In the genomic region with DNA sequence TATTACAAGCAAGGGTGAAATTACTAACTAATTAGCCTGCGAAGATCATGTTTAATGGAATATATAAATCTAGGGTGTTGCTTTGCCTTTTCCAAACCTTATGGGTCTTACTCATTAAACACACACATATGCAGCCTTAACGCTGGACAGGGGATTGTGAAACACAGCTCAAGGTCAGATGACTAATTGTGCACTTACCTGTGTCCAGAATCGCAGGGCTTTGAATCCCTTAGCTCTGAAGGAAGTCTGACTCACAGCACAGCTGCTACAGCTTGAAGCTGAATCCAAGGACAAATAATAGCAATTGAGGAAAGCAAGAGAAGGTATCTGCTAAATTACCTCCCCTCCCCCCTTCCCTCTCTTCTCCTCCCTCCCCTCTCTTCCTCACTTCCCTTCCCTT, we compare ENCODE assay signal across 25 mouse cellular contexts.
DNase-seq lines count a peak whose midpoint lies in the region; ATAC-seq and TF ChIP-seq lines count a peak whose summit lies in the region.
"Had no signal": no experiment of that assay in that cellular context is flagged by ENCODE, and none has a peak within 500 bp of the region (broad histone marks: within the 10 kb centered on the region; RNA-seq: fewer than 3 reads in every experiment).

No protein-coding gene starts in this region.

- no peak overlapping the region for H3K9ac ChIP-seq in neural tube, embryonic 13.5 days
- no peak overlapping the region for H3K9ac ChIP-seq in stomach, embryonic 14.5 days (replicated peaks; ENCODE audit: low read depth, low read length)
- H3K9ac ChIP-seq: embryonic facial prominence, embryonic 13.5 days; limb, embryonic 12.5 days; midbrain, embryonic 15.5 days had no signal

- H3K27ac ChIP-seq in neural tube, embryonic 13.5 days (replicated peaks) = no peak overlapping the region
- H3K27ac ChIP-seq in stomach, embryonic 14.5 days (ENCODE audit: low read length) = no peak overlapping the region
- H3K27ac ChIP-seq in thymus, adult 2 months (ENCODE audit: control insufficient read depth, insufficient read depth, low read length) = no peak overlapping the region
- H3K27ac ChIP-seq: embryonic facial prominence, embryonic 13.5 days; limb, embryonic 12.5 days; macrophage; midbrain, embryonic 15.5 days had no signal

- intact Hi-C loops in heart, postnatal 25 days (cut with DNase I) = loop anchor here (2.0 to 10.0 kb wide), 3 partner anchors 220 to 1318 kb away; no protein-coding TSS in a partner anchor

- H3K27me3 ChIP-seq in neural tube, embryonic 13.5 days = 0 out of 2 replicates have a peak, but pooled peaks cover 2% of the 10 kb centered on the region
- H3K27me3 ChIP-seq in stomach, embryonic 14.5 days (ENCODE audit: control insufficient read depth, insufficient read depth, low read length) = no peaks in the 10 kb centered on the region
- no peaks in the 10 kb centered on the region for H3K27me3 ChIP-seq in thymus, adult 2 months (ENCODE audit: control insufficient read depth, insufficient read depth, low read length)

- no peak overlapping the region for H3K4me2 ChIP-seq in neural tube, embryonic 13.5 days
- H3K4me2 ChIP-seq in stomach, embryonic 14.5 days (replicated peaks; ENCODE audit: low read depth, low read length) = no peak overlapping the region
- H3K4me2 ChIP-seq: embryonic facial prominence, embryonic 13.5 days; limb, embryonic 12.5 days; liver, embryonic 11.5 days; midbrain, embryonic 15.5 days had no signal

- WGBS in neural tube, embryonic 13.5 days = 51% methylated on average over 3 of the region's 3 CpGs
- 37% methylated on average over 3 of the region's 3 CpGs for WGBS in stomach, embryonic 14.5 days
- WGBS in thymus, adult 2 months = 76% methylated on average over 3 of the region's 3 CpGs

- peaks cover 18% of the 10 kb centered on the region for H3K4me1 ChIP-seq in neural tube, embryonic 13.5 days (replicated peaks)
- H3K4me1 ChIP-seq in stomach, embryonic 14.5 days (ENCODE audit: control insufficient read depth, insufficient read depth, low read length) = peaks cover 7% of the 10 kb centered on the region; the same call in 1 of the 2 replicates
- no peaks in the 10 kb centered on the region for H3K4me1 ChIP-seq in thymus, adult 2 months (replicated peaks; ENCODE audit: control insufficient read depth, insufficient read depth, low read length)

- DNase-seq in heart, adult 11 months = peak; percentile 1
- DNase-seq in heart, adult 18-20 months = no peak
- no peak for DNase-seq in neural tube, embryonic 10.5 days (ENCODE audit: extremely low spot score, low spot score)
- DNase-seq in thymus, adult 2 months = no peak
- no peak for DNase-seq in layer of hippocampus, adult 18-20 months (ENCODE audit: low spot score in 2 of 2)
- no peak for DNase-seq in heart, postnatal 25 days (ENCODE audit: low spot score)
- DNase-seq: adrenal gland, postnatal 14 days; cerebellum, adult 11-12 months; cerebellum, adult 9-11 months; embryo, embryonic 11 days; gastrocnemius, postnatal 25 days; heart, postnatal 14 days; kidney, adult 11 months; kidney, postnatal 14 days; lung, postnatal 10 days; right cerebral cortex, postnatal 4 days; thymus, postnatal 36 days had no signal

- no peaks in the 10 kb centered on the region for H3K9me3 ChIP-seq in neural tube, embryonic 13.5 days
- H3K9me3 ChIP-seq in stomach, embryonic 14.5 days (ENCODE audit: control insufficient read depth, low read depth, low read length) = no peaks in the 10 kb centered on the region
- H3K9me3 ChIP-seq: embryonic facial prominence, embryonic 13.5 days; limb, embryonic 12.5 days; midbrain, embryonic 15.5 days had no signal

- no peak for TF ChIP-seq CTCF in thymus, adult 2 months (IDR thresholded peaks at IDR 0.05; ENCODE audit: borderline replicate concordance, control insufficient read depth, extremely low read depth, insufficient read depth, low read length, poor library complexity)

- ATAC-seq in neural tube, embryonic 13.5 days (ENCODE audit: low read depth) = peak; percentile 20; the same call in 1 of the 2 replicates
- ATAC-seq in stomach, embryonic 14.5 days (ENCODE audit: insufficient number of reproducible peaks, insufficient read depth, low FRiP score, low read depth) = peak; percentile 53; the same call in 1 of the 2 replicates
- ATAC-seq: hindbrain, embryonic 16.5 days had no signal

- no peaks in the 10 kb centered on the region for H3K36me3 ChIP-seq in neural tube, embryonic 13.5 days
- H3K36me3 ChIP-seq in stomach, embryonic 14.5 days (ENCODE audit: control insufficient read depth, insufficient read depth, low read length) = no peaks in the 10 kb centered on the region
- H3K36me3 ChIP-seq in thymus, adult 2 months (ENCODE audit: control insufficient read depth, insufficient read depth, low read length) = no peaks in the 10 kb centered on the region
- H3K36me3 ChIP-seq: embryonic facial prominence, embryonic 13.5 days; limb, embryonic 12.5 days; midbrain, embryonic 15.5 days had no signal

- H3K4me3 ChIP-seq in neural tube, embryonic 13.5 days = no peak overlapping the region
- no peak overlapping the region for H3K4me3 ChIP-seq in stomach, embryonic 14.5 days (ENCODE audit: low read depth, low read length)
- no peak overlapping the region for H3K4me3 ChIP-seq in thymus, adult 2 months (ENCODE audit: control insufficient read depth, insufficient read depth, low read length)
- H3K4me3 ChIP-seq: embryonic facial prominence, embryonic 13.5 days; limb, embryonic 12.5 days; midbrain, embryonic 15.5 days had no signal

- no peak for TF ChIP-seq POLR2A in thymus, adult 2 months (IDR thresholded peaks at IDR 0.05; ENCODE audit: control insufficient read depth, extremely low read depth, insufficient read depth, low read length, poor library complexity)
